Mouse (Mus musculus): ENCODE results near the gene Gm13103. TPM values are rescaled to one million over a fixed set of nuclear protein-coding genes. Genes with fewer than 3 reads are reported as not detected.
"Not testable (repeated sequence)": the region's sequence is repeated elsewhere in the genome, so short reads cannot be mapped to it uniquely, and the experiment has no call there.

Gm13103 gene
- not detected in 2 replicates for polyA plus RNA-seq (2011; ENCODE audit: insufficient read length, low read depth, missing spikeins)

DNA sequence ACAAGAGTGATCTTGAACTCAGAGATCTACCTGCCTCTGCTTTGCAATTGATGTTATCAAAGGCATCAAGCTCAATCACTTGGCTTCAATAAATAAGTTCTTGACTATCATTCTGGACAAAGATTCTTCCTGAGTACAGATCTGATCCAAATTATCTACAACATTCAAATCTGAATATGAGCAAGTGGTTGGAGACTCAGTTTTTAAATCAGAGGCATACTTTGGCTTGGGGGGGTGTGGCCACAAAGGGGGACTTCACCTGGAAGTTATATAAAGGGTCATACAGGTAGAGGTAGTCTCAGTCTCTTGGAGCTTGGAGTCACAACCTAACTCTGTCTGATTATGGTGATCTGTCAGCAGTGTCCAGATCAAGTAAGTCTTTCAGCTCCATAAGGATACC, at the start of gene Gm13103:
Gene Gm13103 (plus strand): TSS at position 301 of the 400 bp plus-strand sequence.
- not testable (repeated sequence) for H3K4me3 ChIP-seq (ENCODE audit: insufficient read depth, low read length); H3K4me1 ChIP-seq (ENCODE audit: control insufficient read depth, insufficient read depth, low read length)

GRCm38 (mm10) chr4:143815993-143816392, 30.3 kb upstream of the Gm13103 start, which contains the start of gene Gm13084:
Gene Gm13084, minus strand, starts transcription at chr4:143816093.
- Histone ChIP-seq H3K27ac (ENCODE audit: insufficient read depth, low read length) (no peak within 1 kb of the TSS), H3K4me1 (ENCODE audit: control insufficient read depth, insufficient read depth, low read length) (no peaks in the 10 kb centered on the region), H3K4me3 (ENCODE audit: insufficient read depth, low read length) (no peak within 1 kb of the TSS)
- TF ChIP-seq POLR2A (IDR thresholded peaks at IDR 0.05; ENCODE audit: low read depth, low read length) (no peak), CTCF (IDR thresholded peaks at IDR 0.05; ENCODE audit: borderline replicate concordance, insufficient read depth, low read length) (no peak)

More for the DNA sequence above, at the start of gene Gm13103:
- H3K27ac ChIP-seq (ENCODE audit: insufficient read depth, low read length): not testable (repeated sequence)

DNA sequence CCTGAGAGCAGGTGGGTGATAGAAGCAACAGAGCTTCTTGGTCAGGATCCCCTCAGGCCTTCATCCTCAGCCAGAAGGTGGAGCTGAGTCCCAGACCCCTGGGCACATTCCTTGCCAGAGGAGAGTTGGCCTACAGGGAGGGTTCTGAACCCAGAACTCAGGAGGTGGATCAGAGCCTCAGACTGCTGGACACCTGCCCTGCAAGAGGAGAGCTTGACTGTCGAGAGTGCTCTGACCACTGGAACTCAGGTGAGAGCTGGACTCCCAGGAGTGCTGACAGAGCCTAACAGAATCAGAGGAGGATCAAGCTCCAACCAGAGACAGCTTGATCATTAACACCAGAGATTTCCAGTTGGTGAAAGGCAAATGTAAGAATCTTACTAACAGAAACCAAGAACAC, 36.1 kb downstream of the Gm13103 start:
- not testable (repeated sequence) for H3K4me1 ChIP-seq (ENCODE audit: control insufficient read depth, insufficient read depth, low read length); H3K4me3 ChIP-seq (ENCODE audit: insufficient read depth, low read length); H3K27ac ChIP-seq (ENCODE audit: insufficient read depth, low read length)

DNA sequence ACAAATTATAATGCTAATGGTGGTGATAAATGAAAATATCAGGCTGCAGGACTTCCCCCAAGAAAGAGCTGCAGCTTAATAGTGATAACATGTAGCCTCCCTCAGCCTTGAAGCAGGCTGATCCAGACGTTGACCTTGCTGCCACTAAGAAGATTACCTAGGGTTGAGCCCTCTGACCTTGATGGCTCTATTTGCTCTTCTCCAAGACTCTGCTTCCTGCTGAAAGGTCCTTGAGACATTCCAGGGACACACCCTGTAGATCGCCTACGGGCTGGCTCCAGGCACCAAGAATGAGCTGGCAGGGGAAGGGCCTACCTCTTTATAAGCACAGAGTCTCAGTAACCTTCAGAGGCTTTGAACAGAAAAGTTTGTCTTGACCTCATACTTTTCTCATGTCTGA, 48.1 kb downstream of the Gm13103 start:
- not testable (repeated sequence) for H3K27ac ChIP-seq (ENCODE audit: insufficient read depth, low read length); H3K4me1 ChIP-seq (ENCODE audit: control insufficient read depth, insufficient read depth, low read length); H3K4me3 ChIP-seq (ENCODE audit: insufficient read depth, low read length)

DNA sequence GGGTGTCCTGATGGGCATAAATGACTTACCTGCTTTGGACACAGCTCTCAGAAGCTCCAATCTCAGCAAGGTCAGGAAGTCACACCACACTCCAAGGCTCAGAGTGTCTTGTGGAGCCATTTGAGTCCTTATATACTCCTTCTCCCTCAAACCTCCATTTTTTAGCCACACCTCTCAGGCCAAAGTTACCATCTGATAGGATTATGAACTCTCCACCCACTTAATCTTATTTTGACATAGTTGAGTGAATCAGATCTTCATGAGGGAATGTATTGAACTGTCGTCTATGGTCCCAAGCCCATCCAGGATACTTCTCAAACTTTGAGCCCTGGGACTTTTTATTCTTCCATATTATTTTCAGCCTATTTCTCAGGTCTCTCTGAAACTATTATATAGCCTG, 54.0 kb downstream of the Gm13103 start, which contains the start of gene Pramef6:
Gene Pramef6 (minus strand): TSS at position 101 of the 400 bp plus-strand sequence.
- not testable (repeated sequence) for H3K4me1 ChIP-seq (ENCODE audit: control insufficient read depth, insufficient read depth, low read length); H3K27ac ChIP-seq (ENCODE audit: insufficient read depth, low read length); H3K4me3 ChIP-seq (ENCODE audit: insufficient read depth, low read length)

Other genes starting within 250 kb of the Gm13103 start
- gene Gm13083, start 231.5 kb upstream of the Gm13103 start, polyA plus RNA-seq (2011; ENCODE audit: insufficient read length, low read depth, missing spikeins): not detected in 2 replicates
- not detected in 2 replicates for gene Gm13088, start 189.3 kb upstream of the Gm13103 start, polyA plus RNA-seq (2011; ENCODE audit: insufficient read length, low read depth, missing spikeins)
- not detected in 2 replicates for gene Gm13089, start 143.8 kb upstream of the Gm13103 start, polyA plus RNA-seq (2011; ENCODE audit: insufficient read length, low read depth, missing spikeins)
- not detected in 2 replicates for gene Gm13078, start 127.0 kb upstream of the Gm13103 start, polyA plus RNA-seq (2011; ENCODE audit: insufficient read length, low read depth, missing spikeins)
- not detected in 2 replicates for gene Gm13023, start 57.1 kb upstream of the Gm13103 start, polyA plus RNA-seq (2011; ENCODE audit: insufficient read length, low read depth, missing spikeins)
- gene Gm13084, start 30.4 kb upstream of the Gm13103 start, polyA plus RNA-seq (2011; ENCODE audit: insufficient read length, low read depth, missing spikeins): not detected in 2 replicates
- not detected in 2 replicates for gene Pramef6, start 53.9 kb downstream of the Gm13103 start, polyA plus RNA-seq (2011; ENCODE audit: insufficient read length, low read depth, missing spikeins)
- not detected in 2 replicates for gene Pramef25, start 104.5 kb downstream of the Gm13103 start, polyA plus RNA-seq (2011; ENCODE audit: insufficient read length, low read depth, missing spikeins)
- not detected in 2 replicates for gene Gm13101, start 120.5 kb downstream of the Gm13103 start, polyA plus RNA-seq (2011; ENCODE audit: insufficient read length, low read depth, missing spikeins)
- not detected in 2 replicates for gene Pramef17, start 147.9 kb downstream of the Gm13103 start, polyA plus RNA-seq (2011; ENCODE audit: insufficient read length, low read depth, missing spikeins)
- gene Pramel4, start 212.6 kb downstream of the Gm13103 start, polyA plus RNA-seq (2011; ENCODE audit: insufficient read length, low read depth, missing spikeins): not detected in 2 replicates